Mouse (Mus musculus): ENCODE measurements around the gene Wdr74. TPM values are rescaled to one million over a fixed set of nuclear protein-coding genes. Genes with fewer than 3 reads are reported as not detected.
"Not testable (repeated sequence)": the region's sequence is repeated elsewhere in the genome, so short reads cannot be mapped to it uniquely, and the experiment has no call there.

Gene Wdr74
- polyA plus RNA-seq, 1 experiment from 2014 or later: 82.6 TPM

DNA sequence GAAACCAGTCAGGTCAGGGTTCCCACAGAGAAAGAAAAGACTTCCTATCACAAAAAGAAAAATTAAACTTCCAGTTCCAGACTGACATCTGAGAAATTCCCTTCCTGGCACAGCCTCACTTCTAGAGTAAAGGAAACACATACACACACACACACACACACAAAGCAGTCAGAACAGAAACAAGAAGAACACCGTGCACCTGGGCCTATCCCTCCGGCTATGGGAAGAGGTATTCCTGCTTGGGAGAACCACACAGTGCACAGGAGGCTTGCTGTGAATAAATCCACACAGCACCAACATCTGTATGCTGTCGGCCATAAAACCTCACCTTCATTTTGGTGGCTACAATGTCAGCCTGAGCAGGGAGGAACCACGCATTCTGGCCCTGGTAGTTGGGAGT, 24.1 kb upstream of the Wdr74 start:
- H3K4me3 ChIP-seq: peak overlapping the region; percentile 75
- peaks cover 49% of the 10 kb centered on the region for H3K36me3 ChIP-seq
- peaks cover 37% of the 10 kb centered on the region for H3K4me1 ChIP-seq (replicated peaks)
- no peak for ATAC-seq (ENCODE audit: low FRiP score)
- 82% methylated on average over 4 of the region's 4 CpGs for WGBS
- H3K9ac ChIP-seq: peak overlapping the region; percentile 92
- H3K27me3 ChIP-seq: no peaks in the 10 kb centered on the region
- no peaks in the 10 kb centered on the region for H3K9me3 ChIP-seq
- peak overlapping the region; percentile 72 for H3K4me2 ChIP-seq
- no peak overlapping the region for H3K27ac ChIP-seq

DNA sequence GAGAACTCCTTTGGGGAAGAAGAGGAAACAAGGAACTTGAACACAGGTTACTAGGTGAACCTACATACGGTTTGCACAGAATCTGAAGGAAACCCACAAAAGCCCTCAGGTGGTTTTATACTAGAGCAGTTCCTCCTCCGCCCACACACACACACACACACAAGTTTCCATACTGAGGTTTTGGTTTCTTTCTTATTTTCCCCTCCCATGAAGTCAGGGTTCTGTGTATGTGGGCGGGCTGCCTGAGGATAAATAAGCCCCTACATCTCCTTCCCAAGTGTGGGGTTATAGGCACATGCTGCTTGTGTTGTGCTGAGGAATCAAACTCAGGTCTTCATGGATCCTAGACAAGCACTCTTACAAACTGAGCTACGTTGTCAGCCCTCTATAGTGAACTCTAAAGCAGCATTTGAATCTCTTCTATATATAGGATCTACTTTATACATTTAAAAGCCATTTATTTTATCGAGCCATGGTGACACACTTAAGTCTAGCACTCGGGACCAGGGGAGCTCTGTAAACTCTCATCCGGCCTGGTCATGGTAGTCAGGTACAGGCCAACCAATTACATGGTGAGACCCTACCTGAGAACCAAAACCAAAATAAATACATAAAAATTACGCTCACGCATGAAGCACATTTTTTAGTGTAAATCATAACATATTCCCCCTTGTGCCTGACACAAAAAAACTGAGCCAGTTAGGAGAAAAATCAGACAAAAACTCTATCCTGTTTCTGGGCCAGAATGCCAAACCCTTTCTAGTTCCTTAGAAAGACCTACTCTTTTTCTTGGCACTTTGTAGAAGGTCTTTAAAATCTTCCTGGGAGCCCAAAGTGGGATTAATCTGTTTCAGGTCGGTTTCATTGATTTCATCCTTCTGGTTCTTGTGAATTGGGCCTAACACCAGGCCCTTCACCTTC, 23.4 kb upstream of the Wdr74 start:
- H3K4me3 ChIP-seq: peak overlapping the region; percentile 75
- H3K4me1 ChIP-seq (replicated peaks): peaks cover 37% of the 10 kb centered on the region
- WGBS: 66% methylated on average over 10 of the region's 10 CpGs
- H3K9me3 ChIP-seq: no peaks in the 10 kb centered on the region
- peak overlapping the region; percentile 92 for H3K9ac ChIP-seq
- no peak for ATAC-seq (ENCODE audit: low FRiP score)
- peak overlapping the region; percentile 92 for H3K27ac ChIP-seq
- peak overlapping the region; percentile 72 for H3K4me2 ChIP-seq
- H3K27me3 ChIP-seq: no peaks in the 10 kb centered on the region
- H3K36me3 ChIP-seq: peaks cover 43% of the 10 kb centered on the region

GRCm38 (mm10) chr19:8712870-8713305, 22.7 kb upstream of the Wdr74 start:
- H3K4me2 ChIP-seq: peak overlapping the region; percentile 72
- peak overlapping the region; percentile 92 for H3K9ac ChIP-seq
- H3K9me3 ChIP-seq: no peaks in the 10 kb centered on the region
- under 1% methylated on average over 13 of the region's 13 CpGs for WGBS
- peaks cover 37% of the 10 kb centered on the region for H3K36me3 ChIP-seq
- no peaks in the 10 kb centered on the region for H3K27me3 ChIP-seq
- ATAC-seq (ENCODE audit: low FRiP score): peak; percentile 74
- peak overlapping the region; percentile 92 for H3K27ac ChIP-seq
- H3K4me3 ChIP-seq: peak overlapping the region; percentile 75
- H3K4me1 ChIP-seq (replicated peaks): peaks cover 37% of the 10 kb centered on the region

- Histone ChIP-seq H3K9me3 (no peaks in the 10 kb centered on the region), H3K36me3 (peaks cover 31% of the 10 kb centered on the region), H3K4me2 (peak overlapping the region; percentile 72), H3K4me3 (peak overlapping the region; percentile 75), H3K4me1 (replicated peaks) (peaks cover 37% of the 10 kb centered on the region), H3K9ac (peak overlapping the region; percentile 92), H3K27me3 (no peaks in the 10 kb centered on the region), H3K27ac (peak overlapping the region; percentile 92)
- under 1% methylated on average over 51 of the region's 51 CpGs for WGBS
- peak; percentile 94 for ATAC-seq (ENCODE audit: low FRiP score)
These were observed 22.2 kb upstream of the Wdr74 start for GRCm38 (mm10) chr19:8713306-8713996.

DNA sequence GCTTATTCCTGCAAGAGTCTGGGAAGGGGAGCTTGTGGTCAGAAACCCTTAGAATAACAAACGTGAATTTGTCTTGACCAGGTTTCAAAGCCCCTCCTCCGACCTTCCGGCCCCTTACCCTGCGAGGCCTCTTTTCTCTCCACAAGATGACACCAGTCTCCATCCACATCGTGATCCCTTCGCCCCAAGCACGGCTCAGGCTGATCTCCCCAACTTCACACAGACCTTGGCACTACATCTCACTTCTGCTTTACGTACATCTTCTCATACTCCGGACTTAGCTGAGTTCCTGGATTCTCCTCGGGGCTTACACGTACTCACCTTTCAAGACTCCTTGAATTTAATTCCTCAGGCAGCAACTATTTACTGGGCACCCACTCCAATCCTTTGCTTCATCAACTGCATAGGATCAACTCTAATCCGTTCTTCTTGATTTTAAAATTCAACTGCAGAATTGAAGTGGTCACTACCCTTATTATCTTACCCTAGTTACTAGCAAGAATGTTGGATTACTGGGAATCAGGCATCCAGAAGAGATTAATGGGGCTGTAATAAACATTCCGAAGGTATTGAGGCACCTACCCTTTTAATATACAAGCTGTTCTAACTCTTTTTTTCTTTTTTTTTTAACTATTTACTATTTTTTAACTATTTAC, 21.5 kb upstream of the Wdr74 start:
- ATAC-seq (ENCODE audit: low FRiP score): no peak
- peaks cover 37% of the 10 kb centered on the region for H3K4me1 ChIP-seq (replicated peaks)
- peak overlapping the region; percentile 92 for H3K9ac ChIP-seq
- peak overlapping the region; percentile 92 for H3K27ac ChIP-seq
- H3K9me3 ChIP-seq: no peaks in the 10 kb centered on the region
- H3K27me3 ChIP-seq: no peaks in the 10 kb centered on the region
- WGBS: 7% methylated on average over 13 of the region's 13 CpGs
- peak overlapping the region; percentile 72 for H3K4me2 ChIP-seq
- peak overlapping the region; percentile 75 for H3K4me3 ChIP-seq
- peaks cover 25% of the 10 kb centered on the region for H3K36me3 ChIP-seq

- no peak overlapping the region for H3K27ac ChIP-seq
- H3K4me3 ChIP-seq: no peak overlapping the region
- WGBS: 80% methylated on average over 10 of the region's 10 CpGs
- ATAC-seq (ENCODE audit: low FRiP score): no peak
- no peaks in the 10 kb centered on the region for H3K27me3 ChIP-seq
- no peak overlapping the region for H3K9ac ChIP-seq
- no peak overlapping the region for H3K4me2 ChIP-seq
- peaks cover 17% of the 10 kb centered on the region for H3K36me3 ChIP-seq
- peaks cover 37% of the 10 kb centered on the region for H3K4me1 ChIP-seq (replicated peaks)
- H3K9me3 ChIP-seq: no peaks in the 10 kb centered on the region
These were observed 20.8 kb upstream of the Wdr74 start for GRCm38 (mm10) chr19:8714653-8715481.

DNA sequence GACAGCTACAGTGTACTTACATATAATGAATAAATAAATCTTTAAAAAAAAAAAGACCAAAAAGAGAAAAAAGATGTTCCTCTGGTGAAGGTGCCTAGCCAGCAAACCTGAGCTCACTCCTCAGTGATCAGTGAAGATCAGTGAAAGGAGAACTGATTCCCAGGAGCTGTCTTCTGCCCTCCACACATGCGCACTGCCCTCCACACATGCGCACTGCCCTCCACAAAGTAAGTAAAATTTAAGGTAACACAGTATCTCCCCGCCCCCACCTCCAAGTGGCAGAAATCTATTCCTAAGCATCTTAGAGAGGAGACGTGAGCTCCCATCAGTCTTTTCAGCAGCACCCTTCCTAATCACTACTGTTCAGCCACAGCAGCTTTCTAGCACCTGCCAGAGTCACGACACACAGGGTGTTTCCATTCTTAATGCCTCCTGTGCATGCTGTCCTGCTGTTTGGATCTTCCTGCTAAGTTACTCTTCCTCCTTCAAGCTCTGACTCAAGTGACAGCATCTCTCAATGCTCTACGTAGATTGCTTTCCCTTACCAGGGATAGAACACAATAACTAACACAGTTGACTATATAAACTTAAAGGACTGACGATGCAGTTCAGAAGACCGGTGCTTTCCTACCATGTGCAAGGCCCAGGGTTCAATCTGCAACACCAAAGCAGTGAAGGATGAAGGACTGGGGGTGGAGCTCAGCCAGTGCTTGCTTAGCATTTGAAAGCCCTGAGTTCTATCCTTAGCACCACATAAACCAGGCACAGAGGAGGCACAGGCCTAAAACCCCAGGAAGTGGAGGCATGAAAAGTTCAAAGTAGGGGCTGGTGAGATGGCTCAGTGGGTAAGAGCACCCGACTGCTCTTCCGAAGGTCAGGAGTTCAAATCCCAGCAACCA, 19.5 kb upstream of the Wdr74 start:
- H3K9ac ChIP-seq: no peak overlapping the region
- H3K36me3 ChIP-seq: peaks cover 5% of the 10 kb centered on the region
- H3K27ac ChIP-seq: no peak overlapping the region
- H3K27me3 ChIP-seq: no peaks in the 10 kb centered on the region
- 56% methylated on average over 10 of the region's 10 CpGs for WGBS
- H3K4me2 ChIP-seq: no peak overlapping the region
- no peaks in the 10 kb centered on the region for H3K9me3 ChIP-seq
- H3K4me3 ChIP-seq: no peak overlapping the region
- ATAC-seq (ENCODE audit: low FRiP score): no peak
- H3K4me1 ChIP-seq (replicated peaks): peaks cover 31% of the 10 kb centered on the region

DNA sequence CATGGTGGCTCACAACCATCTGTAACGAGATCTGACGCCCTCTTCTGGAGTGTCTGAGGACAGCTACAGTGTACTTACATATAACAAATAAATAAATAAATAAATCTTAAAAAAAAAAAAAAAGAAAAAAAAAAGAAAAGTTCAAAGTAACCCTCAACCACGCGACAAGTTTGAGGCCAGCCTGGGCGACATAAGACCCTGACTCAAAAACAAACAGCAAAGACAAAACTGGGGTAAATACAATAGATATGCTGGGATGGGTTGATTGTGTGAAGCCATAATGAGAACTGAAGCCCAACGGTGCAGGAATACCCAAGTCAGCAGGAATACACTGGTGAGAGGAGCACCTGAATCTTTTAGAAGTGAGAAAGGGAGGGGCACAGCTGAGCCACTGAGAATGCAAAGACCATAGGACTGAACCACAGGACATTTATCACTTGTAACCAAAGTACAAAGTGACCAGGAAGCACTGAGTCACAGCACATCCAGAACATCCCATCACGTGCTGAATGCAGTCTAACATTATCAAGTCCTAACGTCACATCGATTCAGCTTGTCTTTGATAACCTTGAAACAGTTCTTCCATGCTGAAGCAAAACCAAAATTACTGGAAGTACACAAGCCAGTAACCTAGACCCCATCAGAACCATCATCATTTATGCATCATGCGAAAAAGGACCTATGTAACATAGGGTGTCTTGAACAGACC, 18.7 kb upstream of the Wdr74 start:
- Histone ChIP-seq H3K4me1 (replicated peaks) (peaks cover 31% of the 10 kb centered on the region), H3K9me3 (no peaks in the 10 kb centered on the region), H3K4me2 (no peak overlapping the region), H3K9ac (no peak overlapping the region), H3K27ac (no peak overlapping the region), H3K4me3 (no peak overlapping the region), H3K27me3 (no peaks in the 10 kb centered on the region), H3K36me3 (no peaks in the 10 kb centered on the region; the same call in 1 of the 2 replicates)
- no peak for ATAC-seq (ENCODE audit: low FRiP score)
- WGBS: 70% methylated on average over 9 of the region's 10 CpGs

DNA sequence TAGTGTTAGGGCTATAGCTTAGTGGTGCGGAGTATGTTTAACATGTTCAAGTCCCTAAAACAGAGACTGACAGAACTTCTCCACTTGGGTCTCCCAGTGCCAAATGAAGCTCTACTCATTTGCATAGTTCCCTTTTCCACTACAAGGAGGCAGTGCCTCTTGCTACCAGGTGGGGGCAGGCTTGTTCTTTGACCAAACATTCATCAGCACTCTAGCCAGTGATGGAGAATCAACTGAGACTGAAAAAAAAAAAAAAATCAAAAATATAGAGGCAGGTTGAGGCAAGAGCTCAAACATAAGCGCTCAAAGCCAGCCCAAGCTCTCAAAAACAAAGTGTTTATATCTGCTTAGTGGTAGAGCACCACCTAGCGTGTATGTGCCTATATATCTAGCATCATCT, 17.3 kb upstream of the Wdr74 start:
- Histone ChIP-seq H3K4me1 (replicated peaks) (peaks cover 29% of the 10 kb centered on the region), H3K4me2 (no peak overlapping the region), H3K9ac (no peak overlapping the region), H3K27ac (no peak overlapping the region), H3K4me3 (no peak overlapping the region), H3K36me3 (no peaks in the 10 kb centered on the region), H3K27me3 (no peaks in the 10 kb centered on the region), H3K9me3 (no peaks in the 10 kb centered on the region)
- no peak for ATAC-seq (ENCODE audit: low FRiP score)
- 75% methylated on average over 3 of the region's 3 CpGs for WGBS

DNA sequence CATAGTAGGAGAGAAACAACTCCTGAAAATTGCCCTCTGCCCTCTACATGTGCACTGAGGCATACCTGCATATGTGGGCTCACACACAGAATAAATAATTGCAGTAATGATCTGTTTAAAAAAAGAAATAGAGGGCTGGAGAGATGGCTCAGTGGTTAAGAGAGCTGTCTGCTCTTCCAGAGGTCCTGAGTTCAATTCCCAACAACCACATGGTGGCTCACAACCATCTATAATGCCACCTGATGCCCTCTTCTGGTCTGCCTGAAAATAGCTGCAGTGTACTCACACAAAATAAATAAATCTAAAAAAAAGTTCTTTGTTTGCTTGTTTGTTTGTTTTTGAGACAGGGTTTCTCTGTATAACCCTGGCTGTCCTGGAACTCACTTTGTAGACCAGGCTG, 16.6 kb upstream of the Wdr74 start:
- H3K27me3 ChIP-seq; H3K27ac ChIP-seq; ATAC-seq (ENCODE audit: low FRiP score); H3K4me2 ChIP-seq; H3K9me3 ChIP-seq; H3K36me3 ChIP-seq; H3K4me3 ChIP-seq; H3K9ac ChIP-seq: not testable (repeated sequence)
- peaks cover 29% of the 10 kb centered on the region for H3K4me1 ChIP-seq (replicated peaks)

Measured in hindbrain, embryonic 13.5 days (tissue).